Mouse (Mus musculus) limb, embryonic 14.5 days (tissue): ENCODE measurements around the gene Prtn3. TPM values are rescaled to one million over a fixed set of nuclear protein-coding genes. Genes with fewer than 3 reads are reported as not detected.

Experiments
- ATAC-seq: fragments of 200-750 bp; cut with Nextera tagmentation; 2 replicates; pipeline ENCODE4 v1.8.0; 2017; ENCODE audit warnings: low read depth, moderate number of reproducible peaks, moderate TSS enrichment; ENCODE audit not compliant: low FRiP score
- DNase-seq: peaks from one replicate; pipeline ENCODE4 v3.0.0-alpha.2; 2015; ENCODE audit warnings: low spot score
- H3K27ac ChIP-seq: fragments of 300-500 bp; sonication (generic); replicated peaks from 2 replicates; pipeline ENCODE4 v1.5.1; 2014; ENCODE audit warnings: low read depth, mild to moderate bottlenecking, low read length, moderate library complexity, mixed read lengths
- H3K27me3 ChIP-seq: fragments of 300-500 bp; sonication (generic); 2 replicates; pipeline ENCODE4 v1.6.1; 2014; ENCODE audit warnings: low read length, mixed read lengths; ENCODE audit not compliant: control insufficient read depth, insufficient read depth
- H3K36me3 ChIP-seq: fragments of 300-500 bp; sonication (generic); 2 replicates; pipeline ENCODE4 v1.6.1; 2014; ENCODE audit warnings: mild to moderate bottlenecking, low read length, moderate library complexity, mixed read lengths; ENCODE audit not compliant: control insufficient read depth, insufficient read depth
- H3K4me1 ChIP-seq: fragments of 300-500 bp; sonication (generic); 2 replicates; pipeline ENCODE4 v1.6.1; 2014; ENCODE audit warnings: antibody characterized with exemption, low read length, mixed read lengths; ENCODE audit not compliant: control insufficient read depth, insufficient read depth
- H3K4me2 ChIP-seq: fragments of 300-500 bp; sonication (generic); replicated peaks from 2 replicates; pipeline ENCODE4 v1.6.1; 2014; ENCODE audit warnings: low read depth, mild to moderate bottlenecking, low read length, moderate library complexity; ENCODE audit not compliant: severe bottlenecking
- H3K4me3 ChIP-seq: fragments of 300-500 bp; sonication (generic); replicated peaks from 2 replicates; pipeline ENCODE4 v1.5.1; 2014; ENCODE audit warnings: low read length
- H3K9ac ChIP-seq: fragments of 300-500 bp; sonication (generic); 2 replicates; pipeline ENCODE4 v1.6.1; 2014; ENCODE audit warnings: mild to moderate bottlenecking, low read depth, low read length, moderate library complexity; ENCODE audit not compliant: severe bottlenecking
- H3K9me3 ChIP-seq: fragments of 300-500 bp; sonication (generic); 2 replicates; pipeline ENCODE4 v1.6.1; 2016; ENCODE audit warnings: low read length; ENCODE audit not compliant: control insufficient read depth
- POLR2A ChIP-seq: fragments of 200-500 bp; IDR thresholded peaks from 2 replicates; pipeline ENCODE4 v1.8.0; 2012; ENCODE audit warnings: inconsistent platforms, mild to moderate bottlenecking, moderate library complexity, borderline replicate concordance; ENCODE audit not compliant: insufficient read depth, insufficient read length; ENCODE audit errors: extremely low read depth
- WGBS: fragments of 180-500 bp; shearing (Covaris S2); extraction: QIAGEN DNeasy Blood & Tissue Kit; methylation state at CpG from one replicate; pipeline ENCODE4 v1.1.7; 2014; 5-methylcytosine and 5-hydroxymethylcytosine counted together
- polyA plus RNA-seq, 2 experiments: library from polyadenylated mRNA; depleted of rRNA in 1 of 2; stranded (reverse) in 1 of 2; unstranded in 1 of 2; fragments of >200 nt; fragmentation: Nextera tagmentation in 1 of 2; extraction: Ambion mirVana in 1 of 2; gene quantifications; 2 replicates each; pipeline versions ENCODE4 v1.2.1 to v1.2.3; 2012 to 2014

Gene Prtn3
- polyA plus RNA-seq, 2 experiments = 5.9 to 10.3 TPM

DNA sequence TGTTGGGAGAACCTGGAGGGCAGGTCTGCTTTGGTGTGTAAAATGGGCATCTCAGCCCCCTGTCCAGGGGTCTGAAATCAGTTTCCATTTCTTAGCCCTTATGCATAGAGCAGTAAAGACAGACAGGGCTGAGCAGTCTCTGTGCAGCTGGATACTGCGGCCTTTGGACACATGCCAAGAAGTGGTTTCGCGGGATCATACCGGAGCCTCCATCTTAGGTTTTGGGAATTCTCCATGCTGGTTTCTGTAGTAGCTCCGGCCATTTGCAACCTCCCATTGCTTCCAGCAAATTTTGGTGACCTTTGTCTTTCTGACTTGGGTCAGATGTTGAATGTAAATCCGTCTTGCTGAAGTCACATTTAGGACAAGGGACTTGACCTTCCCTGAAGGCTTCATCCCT lies 30.8 kb upstream of the Prtn3 start:
- no peaks in the 10 kb centered on the region for H3K27me3 ChIP-seq
- no peak overlapping the region; the same call in 1 of the 2 replicates for H3K27ac ChIP-seq
- TF ChIP-seq POLR2A = no peak
- DNase-seq (peak; percentile 60), ATAC-seq (no peak)
- 49% methylated on average over 6 of the region's 6 CpGs for WGBS
- no peak overlapping the region for H3K9ac ChIP-seq
- no peaks in the 10 kb centered on the region for H3K36me3 ChIP-seq
- H3K4me3 ChIP-seq = no peak overlapping the region
- no peak overlapping the region for H3K4me2 ChIP-seq
- no peaks in the 10 kb centered on the region for H3K9me3 ChIP-seq
- H3K4me1 ChIP-seq = peaks cover 27% of the 10 kb centered on the region

DNA sequence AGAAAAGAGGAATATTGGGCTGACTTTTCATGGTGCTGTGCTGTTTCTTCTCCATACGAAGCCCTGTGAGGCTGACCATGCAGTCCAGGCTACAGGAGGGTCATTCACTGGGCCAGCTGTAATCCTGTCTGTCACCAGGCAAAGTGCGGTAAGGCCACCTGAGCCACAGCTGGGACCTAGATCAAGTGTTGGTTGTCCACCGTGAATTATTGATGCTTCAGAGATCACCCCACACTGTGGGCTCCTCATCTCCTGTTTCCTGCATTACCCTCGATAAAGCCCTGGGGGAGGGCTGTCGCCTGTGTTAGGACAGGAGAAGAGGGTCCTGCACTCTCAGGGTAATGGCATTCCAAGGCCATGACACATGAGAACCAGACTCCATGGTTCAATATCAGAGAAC lies 27.7 kb upstream of the Prtn3 start:
- no peak for TF ChIP-seq POLR2A
- 58% methylated on average over 5 of the region's 5 CpGs for WGBS
- Histone ChIP-seq H3K4me3 (no peak overlapping the region), H3K4me2 (no peak overlapping the region), H3K9me3 (no peaks in the 10 kb centered on the region), H3K4me1 (peaks cover 20% of the 10 kb centered on the region), H3K9ac (no peak overlapping the region), H3K36me3 (no peaks in the 10 kb centered on the region), H3K27me3 (no peaks in the 10 kb centered on the region), H3K27ac (no peak overlapping the region)
- no peak for ATAC-seq
- DNase-seq = no peak

DNA sequence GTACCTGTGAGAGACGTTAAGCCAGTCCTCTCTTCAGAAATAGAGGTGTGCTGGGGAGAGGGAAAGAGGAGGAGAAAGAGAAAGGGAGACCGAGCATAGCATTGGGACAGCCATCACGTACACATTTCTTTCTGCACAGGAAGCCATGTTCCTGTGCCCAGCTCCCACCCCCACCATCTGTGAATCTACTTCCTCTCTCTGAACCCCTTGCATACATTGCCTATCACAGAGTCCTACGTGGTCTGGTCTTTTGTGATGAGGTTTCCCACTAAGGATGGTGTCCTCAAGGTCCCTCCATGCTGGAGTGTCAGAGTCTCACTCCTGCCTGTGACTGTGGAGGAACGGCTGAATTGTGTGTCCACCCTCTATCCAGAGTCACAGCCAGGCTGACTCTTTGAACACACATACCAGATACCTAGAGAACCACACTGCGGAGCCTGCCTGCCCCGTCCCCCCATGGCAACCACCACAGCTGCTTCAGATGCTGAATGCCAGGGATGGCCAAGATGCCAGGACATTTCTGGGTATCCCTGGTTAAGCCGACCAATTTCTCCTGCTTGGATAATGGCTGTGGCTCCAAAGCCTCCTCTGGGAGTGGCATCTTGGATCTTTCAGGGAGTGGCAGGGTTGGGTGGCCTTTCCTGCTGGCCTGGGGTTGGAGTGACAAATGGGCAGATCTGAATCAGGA lies 24.2 kb upstream of the Prtn3 start:
- Histone ChIP-seq H3K9ac (no peak overlapping the region), H3K4me1 (peaks cover 20% of the 10 kb centered on the region), H3K9me3 (no peaks in the 10 kb centered on the region), H3K4me2 (no peak overlapping the region), H3K27me3 (no peaks in the 10 kb centered on the region), H3K27ac (no peak overlapping the region), H3K36me3 (no peaks in the 10 kb centered on the region), H3K4me3 (no peak overlapping the region)
- DNase-seq (no peak), ATAC-seq (no peak)
- TF ChIP-seq POLR2A = no peak
- WGBS = 80% methylated on average over 8 of the region's 8 CpGs

DNA sequence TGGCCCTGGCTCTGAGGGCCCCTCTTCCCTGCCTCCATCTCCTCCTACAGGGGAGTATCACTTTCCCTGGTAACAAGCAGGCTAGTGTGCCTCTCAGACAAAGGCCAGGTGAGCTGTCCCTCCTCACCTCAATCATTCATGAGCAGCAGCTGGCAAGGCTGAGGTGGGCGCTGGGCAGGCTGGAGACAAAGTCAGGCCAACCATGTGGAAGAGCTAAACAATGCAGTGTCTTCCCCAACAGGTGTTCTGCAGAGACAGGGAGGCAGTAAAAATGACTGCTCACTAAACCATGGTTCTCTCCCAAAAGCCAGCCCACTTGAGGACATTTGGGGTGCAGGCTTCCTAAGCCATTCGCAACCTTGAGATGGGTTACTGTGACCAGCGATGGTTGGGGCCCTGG lies 22.6 kb upstream of the Prtn3 start:
- no peak overlapping the region for H3K4me3 ChIP-seq

DNA sequence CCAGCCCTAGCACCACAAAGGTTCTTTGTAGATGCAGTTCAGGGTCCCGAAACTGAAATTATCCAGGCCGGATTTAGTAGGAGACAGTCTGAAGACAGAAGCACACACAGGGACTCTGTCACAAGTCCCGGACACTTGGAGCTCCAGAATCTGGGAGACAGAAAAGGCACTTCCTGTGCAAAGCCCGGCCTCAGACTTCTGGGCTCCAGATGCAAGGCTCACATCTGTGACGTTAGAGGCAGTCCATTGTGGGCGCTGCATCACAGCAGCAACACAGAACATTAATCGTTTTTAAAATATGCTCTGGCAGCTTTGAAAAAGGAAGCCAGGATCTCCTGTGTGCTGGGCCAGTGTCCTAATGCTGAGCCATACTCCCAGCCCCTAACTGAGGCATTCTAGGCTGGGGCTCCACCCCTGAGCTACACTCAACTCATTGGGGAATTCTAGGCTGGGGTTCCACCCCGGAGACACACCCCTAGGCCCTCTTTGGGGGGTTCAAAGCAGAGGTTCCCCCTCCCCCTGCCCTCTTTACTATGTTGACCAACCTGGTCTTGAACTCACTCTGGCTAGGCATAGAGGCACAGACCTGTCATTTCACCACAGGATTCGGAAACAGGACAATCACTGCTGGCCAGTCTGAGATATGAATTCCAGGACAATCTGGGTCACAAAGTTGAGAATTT lies 22.0 kb upstream of the Prtn3 start:
- Histone ChIP-seq H3K36me3 (peaks cover 16% of the 10 kb centered on the region), H3K4me1 (peaks cover 34% of the 10 kb centered on the region), H3K27me3 (no peaks in the 10 kb centered on the region), H3K4me3 (peak overlapping the region; percentile 99; the same call in 1 of the 2 replicates), H3K4me2 (peak overlapping the region; percentile 82), H3K9me3 (no peaks in the 10 kb centered on the region), H3K9ac (peak overlapping the region; percentile 99; the same call in 1 of the 2 replicates), H3K27ac (peak overlapping the region; percentile 99)
- ATAC-seq (no peak), DNase-seq (peak; percentile 60)
- WGBS = 30% methylated on average over 9 of the region's 9 CpGs
- TF ChIP-seq POLR2A = no peak

More for the DNA sequence above, 22.6 kb upstream of the Prtn3 start:
- H3K36me3 ChIP-seq = peaks cover 10% of the 10 kb centered on the region
- H3K4me2 ChIP-seq = peak overlapping the region; percentile 82
- peaks cover 28% of the 10 kb centered on the region for H3K4me1 ChIP-seq
- H3K9ac ChIP-seq = no peak overlapping the region
- H3K27ac ChIP-seq = peak overlapping the region; percentile 99
- no peak for TF ChIP-seq POLR2A
- DNase-seq (no peak), ATAC-seq (no peak)
- H3K27me3 ChIP-seq = no peaks in the 10 kb centered on the region
- 57% methylated on average over 3 of the region's 3 CpGs for WGBS
- no peaks in the 10 kb centered on the region for H3K9me3 ChIP-seq
